Mouse (Mus musculus): ENCODE measurements around the gene Best1.
A peak's percentile ranks its signal among the peaks of the same experiment; 100 is the strongest.

Gene Best1

DNA sequence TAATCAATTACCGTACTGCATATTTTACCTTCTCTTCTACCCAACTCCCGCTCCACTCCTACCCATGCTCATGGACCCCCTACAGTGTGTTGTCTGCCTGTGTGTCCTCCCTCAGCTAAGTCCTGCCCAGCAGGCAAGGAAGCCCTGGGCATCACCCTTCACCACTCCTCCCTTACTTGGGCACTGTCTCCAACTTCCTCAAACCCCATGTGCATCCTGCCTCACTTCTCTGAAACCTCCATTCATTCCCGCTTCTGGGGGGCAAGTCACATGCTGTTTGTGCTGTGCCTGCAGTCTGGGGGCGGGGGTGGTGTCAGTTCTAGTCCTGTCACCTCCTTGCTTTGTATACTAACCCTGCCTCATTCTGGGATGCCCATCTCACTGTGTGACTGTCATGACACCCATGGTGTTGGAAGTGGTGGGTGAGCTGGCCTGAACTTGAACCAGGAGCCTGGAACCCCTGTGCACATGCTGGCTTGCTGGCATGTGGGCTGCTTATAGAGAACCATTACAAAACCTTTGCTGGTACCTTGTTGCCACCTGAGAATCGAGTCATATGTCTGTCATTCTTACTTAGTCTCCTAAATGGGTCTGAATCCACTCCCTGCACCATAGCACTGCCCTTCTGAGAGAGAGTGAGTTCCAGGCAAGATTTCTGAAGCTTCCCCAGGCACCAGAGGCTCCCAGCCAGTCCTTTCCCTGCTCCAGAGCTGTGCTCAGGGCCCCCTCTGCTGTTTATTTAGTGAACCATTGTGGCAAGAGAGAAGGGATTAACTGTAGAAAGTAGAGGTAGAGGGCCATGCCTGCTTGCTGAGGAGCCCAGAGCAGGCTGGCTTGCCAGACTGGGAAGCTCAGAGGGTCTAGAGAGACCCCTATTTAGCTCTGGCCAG, 21.2 kb upstream of the Best1 start:
- peak; percentile 41 for DNase-seq

DNA sequence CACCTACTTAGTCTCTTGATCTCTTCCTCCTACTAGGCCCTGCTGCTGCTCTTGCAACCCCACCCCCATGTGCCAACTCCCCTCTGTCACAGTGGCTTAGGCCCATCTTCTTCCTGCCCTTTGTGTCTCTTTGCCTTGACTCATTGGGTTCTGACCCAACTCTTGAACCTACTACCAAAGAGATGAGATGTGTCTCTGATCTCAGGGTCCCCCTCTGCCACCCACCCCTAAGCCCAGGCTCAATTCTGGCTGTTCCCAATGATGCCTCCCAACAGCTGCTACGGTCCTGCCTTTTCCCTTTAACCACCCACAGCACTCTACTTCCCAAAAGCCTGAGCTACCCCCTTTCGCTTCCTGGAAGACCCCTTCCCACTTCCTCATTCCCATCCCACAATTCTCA, 20.5 kb upstream of the Best1 start:
- no peak for DNase-seq

GRCm38 (mm10) chr19:10019214-10019760, 17.9 kb upstream of the Best1 start:
- no peak for DNase-seq

GRCm38 (mm10) chr19:10018527-10018818, 17.0 kb upstream of the Best1 start:
- no peak for DNase-seq

GRCm38 (mm10) chr19:10017637-10018526, 16.4 kb upstream of the Best1 start:
- DNase-seq, result peak; percentile 84

DNA sequence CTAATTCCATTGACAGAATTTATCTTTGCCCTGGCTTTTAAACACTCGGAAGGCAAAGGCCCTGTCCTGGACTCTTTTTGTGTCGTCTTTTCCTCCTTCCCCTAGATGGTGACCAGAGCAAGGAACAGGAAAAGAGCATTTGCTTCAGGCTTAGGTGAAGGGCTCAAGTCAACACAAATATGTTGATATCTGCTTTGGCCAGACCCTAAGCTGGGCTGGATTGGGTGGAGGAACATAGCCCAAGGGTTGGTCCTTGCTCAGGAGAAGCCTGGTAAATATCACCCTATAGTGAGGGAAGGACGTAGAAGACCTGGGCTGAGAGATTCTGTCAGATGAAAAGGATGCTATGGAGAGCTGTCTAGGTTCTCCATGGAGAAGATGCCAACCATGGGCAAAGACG, 14.7 kb upstream of the Best1 start:
- no peak for DNase-seq

DNA sequence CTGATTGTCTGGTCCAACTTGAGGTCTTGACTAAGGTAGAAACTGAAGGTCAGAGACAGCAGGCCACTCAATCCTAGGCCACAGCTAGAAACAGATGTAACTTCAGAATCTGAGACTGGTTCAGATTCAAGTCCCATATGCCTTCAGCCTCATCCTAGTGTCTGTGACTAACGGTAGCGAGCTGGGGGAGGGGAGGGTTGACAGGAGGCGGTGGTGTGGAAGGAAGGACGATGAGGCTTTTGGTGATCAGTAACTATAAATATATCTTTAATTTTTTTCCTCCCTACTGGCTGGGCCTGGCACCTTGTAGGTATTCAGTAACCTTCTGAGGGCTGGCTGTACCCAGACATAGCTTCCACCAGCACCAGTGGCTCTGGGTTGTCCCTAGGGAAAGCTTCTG, 14.0 kb upstream of the Best1 start:
- DNase-seq, result no peak

DNA sequence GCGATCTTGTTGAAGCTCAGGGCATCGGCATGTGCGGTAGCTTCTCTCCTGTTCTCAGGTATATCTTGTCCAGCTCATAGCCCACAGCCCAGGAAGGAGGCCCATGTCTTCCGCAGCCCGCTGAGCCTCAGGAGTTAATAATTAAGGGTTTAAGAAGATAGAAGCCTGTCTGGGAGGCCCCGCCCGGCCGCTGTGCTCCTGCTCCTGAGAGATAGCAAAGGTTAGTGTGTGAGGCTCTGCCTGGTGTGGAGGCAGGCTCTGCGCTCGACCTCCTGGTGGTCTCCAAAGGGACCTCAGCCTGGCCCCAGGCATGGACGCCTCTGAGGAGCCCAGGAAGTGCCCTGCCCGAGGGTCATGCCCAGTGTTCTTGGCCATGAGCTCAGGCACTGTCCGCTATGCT, 13.4 kb upstream of the Best1 start:
- DNase-seq, result no peak

DNA sequence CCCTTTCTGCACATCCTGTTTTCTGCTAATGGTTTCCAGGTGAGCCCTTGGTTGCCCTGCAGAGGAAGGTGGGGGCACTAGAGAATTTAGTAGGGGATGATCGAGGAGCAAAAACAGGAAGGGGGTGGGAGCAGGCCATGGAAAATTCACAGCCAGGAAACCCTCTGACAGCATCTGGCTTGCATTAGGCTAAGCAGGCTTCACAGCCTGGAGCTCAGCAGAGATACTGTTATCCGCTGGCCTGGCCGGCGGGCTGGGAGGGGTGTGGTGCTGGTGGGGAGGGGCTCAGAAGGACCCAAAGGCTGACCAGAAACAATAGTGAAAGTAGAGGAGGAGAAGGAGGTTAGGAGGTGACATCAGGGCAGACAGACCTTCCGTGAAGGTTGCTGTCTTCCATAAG, 12.5 kb upstream of the Best1 start:
- no peak for DNase-seq

DNA sequence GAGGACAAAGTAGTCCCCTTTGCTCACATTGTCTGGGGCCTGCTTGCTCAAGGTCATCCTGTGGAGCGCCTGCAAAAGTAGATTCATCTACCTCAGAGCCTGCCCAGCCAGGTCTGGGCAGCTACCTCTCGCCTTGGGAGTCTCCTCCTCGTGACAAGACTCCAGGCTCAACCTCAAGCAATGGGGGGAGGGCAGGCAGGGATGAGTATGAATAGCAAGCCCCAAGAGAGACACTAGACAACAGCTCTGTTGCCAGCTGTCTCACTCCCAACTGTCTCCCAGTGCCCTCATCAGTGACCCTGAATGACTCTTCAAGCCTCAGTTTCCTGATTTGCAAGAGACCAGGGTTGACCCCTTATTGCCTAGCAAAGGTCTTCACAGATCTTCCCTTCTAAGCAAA, 11.9 kb upstream of the Best1 start:
- DNase-seq, result no peak

DNA sequence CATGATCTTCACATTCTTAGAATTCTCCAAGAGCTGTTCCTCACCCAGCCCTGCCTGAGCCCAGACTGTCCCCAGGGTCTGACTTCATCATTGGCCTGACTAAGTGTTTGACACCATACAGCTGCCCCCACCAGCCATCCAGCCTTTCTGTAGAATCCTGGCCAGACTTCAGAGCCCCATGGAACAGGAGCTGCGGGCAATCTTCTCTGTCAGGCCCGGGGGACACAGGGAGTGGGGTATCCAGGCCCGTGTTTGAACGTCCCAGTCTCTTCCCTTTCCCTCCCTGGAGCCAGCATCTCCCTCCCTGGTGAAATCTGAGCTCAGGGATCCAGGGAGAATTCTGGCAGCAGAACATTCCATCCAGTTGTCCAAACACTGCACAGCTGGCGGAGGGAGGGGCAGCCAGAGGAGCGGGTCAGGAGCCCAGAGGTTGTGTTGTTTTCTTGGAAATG, 11.4 kb upstream of the Best1 start:
- no peak for DNase-seq

DNA sequence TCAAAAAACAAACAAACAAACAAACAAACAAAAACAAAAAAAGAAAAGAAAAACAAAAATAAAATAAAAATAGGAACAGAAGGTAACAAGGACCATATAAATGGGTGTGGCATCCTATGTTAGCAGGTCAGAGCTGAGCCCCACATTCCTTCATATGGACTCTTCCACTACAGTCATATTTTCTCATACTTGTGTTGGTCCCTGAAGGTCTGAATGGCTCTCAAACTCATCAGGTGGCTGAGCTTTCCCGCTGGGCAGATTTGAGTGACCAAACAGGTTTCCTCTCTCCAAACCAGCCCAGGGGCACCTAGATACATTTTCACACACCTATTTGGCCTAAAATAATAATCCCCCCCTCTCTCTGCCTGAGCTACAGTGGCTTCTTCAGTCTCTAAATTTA, 10.0 kb upstream of the Best1 start:
- DNase-seq, result no peak

GRCm38 (mm10) chr19:10003696-10004095, 2.3 kb upstream of the Best1 start:
- no peak for DNase-seq

DNA sequence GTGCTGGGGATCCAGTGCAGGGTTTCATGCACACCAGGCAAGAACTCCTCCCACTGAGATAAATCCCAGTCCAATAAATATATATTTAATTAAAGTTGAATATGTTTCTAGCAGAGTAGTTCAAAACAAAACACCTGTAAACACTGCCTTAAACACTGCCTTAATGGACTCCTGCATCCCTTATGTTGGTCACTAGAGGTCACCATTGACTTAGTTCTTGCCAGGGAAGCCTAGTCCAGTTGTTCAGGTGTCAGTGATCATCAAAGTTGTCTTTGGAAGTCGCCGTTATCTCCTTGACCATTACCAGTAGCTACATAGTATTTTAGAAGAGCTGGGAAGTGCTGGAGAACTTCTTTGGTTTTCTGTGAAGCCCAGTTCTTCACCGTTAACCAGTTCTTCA, 1.1 kb downstream of the Best1 start:
- no peak for DNase-seq

- no peak for DNase-seq
These were observed 2.5 kb downstream of the Best1 start for GRCm38 (mm10) chr19:9998736-9999486.

DNA sequence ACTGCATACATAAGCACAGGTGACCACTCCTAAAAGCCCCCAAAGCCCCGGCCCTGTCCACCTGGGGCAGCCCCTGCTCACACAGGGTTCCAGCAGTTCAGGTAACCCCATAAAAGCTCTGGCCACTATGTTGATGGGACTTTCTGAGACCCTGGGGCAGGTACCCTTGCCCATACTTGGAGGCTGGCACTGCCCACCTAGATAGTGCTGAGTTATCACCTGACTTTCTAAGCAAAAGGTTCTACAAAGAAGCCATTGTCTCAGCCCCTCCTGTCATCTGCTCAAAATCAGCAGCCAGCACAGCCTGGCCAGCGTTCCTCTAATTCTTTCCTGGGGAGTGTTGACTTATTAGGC, 3.4 kb downstream of the Best1 start:
- DNase-seq, result no peak

GRCm38 (mm10) chr19:9997204-9998062, 4.0 kb downstream of the Best1 start:
- DNase-seq, result no peak

DNA sequence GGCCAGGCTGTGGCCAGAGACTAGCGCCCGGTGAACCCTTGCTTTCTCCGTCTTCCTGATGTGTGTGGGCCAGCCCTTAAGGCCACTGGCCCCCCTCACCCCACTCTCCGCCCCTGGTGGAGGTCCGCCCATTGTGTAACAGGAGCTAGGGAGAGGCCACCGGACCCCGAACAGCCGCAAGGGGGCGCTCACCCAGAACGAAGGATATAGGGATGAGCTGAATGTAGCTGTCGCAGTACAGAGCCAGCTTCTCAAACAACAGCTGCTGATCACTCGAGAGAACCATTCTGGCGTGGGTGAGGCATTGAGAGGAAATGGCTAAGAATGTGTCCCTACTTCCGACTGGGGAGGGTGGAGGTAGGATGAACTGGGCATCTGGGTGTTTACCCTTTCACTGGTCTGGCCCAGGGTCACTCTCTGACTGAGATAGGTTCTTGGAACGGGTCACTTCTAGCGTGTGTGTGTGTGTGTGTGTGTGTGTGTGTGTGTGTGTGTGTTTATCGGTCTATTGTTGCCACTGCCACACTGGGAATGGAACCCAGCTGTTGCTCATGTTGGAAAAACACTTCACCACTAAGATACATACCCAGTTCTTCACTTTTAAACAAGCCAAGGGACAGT, 8.3 kb downstream of the Best1 start:
- peak; percentile 70 for DNase-seq

DNA sequence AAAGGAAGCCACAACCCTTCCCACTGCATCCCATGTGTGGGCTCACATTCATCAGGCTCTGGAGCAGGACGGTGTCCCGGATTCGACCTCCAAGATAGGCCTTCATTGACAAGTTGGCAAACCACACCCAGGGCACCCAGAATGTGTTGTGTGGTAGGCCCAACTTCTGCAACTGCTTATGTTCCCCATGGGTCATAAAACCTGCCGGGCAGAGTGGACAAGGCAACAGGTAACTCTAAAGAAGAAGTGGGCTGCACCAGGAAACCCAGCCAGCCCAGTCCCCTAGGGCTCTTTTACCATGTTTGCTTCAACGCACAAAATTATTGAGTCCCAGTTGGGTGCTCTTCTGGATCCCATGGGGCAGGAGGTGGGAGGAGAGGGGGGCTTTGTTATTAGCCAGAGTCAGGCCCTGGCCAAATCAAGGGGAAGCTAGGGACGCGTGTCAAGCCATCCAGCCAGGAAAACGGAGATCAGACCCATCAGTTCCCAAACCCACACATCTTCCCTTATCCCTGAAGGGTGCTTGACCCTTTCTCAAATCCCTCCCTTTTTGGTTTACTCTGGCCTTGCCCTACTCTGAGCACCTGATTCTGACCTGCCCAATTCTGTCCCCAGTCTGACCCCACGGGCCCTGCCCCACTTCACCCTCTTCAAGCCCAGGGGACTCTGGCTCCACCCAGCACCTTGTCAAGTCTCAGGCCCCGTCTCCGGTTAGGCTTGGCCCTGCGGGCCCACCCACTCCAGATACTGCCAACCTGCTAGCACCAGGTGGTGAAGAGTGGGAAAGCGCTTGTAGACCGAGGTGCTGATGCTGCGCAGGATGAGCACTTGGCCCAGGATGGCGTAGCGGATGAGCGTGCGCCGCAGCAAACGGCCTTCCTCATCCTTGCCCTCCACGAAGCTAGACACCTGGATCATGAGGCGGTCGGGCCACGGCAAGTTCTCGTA, 9.1 kb downstream of the Best1 start:
- DNase-seq, result no peak

DNA sequence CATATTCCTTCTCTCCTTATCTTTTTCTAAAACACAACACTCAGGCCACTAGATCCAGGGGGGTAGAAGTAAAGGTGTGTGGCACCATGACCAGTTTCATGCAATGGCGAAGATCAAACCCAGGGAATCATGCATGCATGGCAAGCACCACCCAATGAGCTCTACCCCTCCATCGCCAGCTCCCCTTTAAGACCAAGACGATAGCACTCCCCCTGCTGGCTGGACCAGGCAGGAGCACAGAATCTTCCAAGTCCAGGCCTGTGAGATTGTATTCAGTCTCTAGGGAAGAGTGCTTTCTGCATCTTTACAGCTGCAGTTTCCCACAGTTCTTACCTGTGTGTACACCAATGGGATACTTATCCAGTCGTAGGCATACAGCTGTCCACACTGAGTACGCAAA, 10.1 kb downstream of the Best1 start:
- peak; percentile 70 for DNase-seq

- DNase-seq, result no peak
These were observed 11.6 kb downstream of the Best1 start for GRCm38 (mm10) chr19:9989884-9990256.
